Mouse (Mus musculus): ENCODE measurements around the gene Vps8.
A peak's percentile ranks its signal among the peaks of the same experiment; 100 is the strongest.

Vps8 gene

DNA sequence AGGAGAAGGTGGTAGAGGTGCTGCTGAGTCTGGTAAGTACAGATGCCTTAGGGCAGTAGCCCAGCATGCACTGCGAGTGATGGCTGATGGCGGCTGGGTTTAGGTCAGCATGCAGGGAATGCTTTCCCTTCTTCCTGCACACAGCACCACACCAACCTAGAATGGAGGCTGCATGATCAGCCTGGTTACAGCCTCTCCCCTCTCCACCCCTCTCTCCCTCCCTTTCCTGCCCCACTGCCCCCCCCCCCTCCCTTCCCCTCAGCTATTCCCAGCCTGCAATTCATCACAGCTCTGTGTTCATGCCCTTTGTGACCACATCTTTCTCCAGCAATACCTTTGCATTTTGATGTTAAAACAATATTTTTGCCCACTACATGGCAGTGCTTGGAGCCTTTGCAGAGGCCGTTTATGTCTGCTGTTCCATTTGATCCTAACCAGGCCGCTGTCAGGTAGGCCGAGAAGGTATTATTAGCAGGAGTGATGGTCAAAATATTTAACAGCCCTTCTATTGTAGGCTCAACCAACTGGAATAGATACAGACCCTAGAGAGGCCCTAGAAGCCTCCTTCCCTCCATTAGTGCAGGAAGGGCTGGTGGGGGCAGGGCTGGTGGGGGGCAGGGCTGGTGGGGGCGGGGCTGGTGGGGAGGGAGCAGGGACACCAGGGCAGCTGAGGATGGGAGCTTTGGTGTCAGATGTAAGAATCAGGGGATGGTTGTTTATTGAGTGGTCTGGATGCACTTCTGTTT is 17.5 kb upstream of the Vps8 start:
- DNase-seq, result no peak

DNA sequence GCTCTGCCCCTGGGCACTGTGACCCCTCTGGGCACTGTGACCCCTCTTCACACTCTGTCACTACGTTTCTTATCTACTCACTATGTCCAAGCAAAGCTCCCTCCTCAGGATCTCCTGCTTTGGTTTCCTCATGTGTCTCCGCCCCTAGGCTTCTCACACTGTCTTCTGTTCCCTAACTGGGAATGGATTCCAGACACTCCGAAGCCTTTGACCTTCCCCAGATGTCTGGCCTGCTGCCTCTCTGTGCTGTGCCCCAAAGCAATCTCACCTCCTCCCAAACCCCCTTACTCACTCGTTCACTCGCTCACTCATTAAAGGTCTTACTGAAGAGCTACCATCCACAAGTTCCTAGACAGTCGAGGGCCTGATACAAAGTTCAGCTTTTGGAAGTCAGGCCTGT is 16.8 kb upstream of the Vps8 start:
- no peak for DNase-seq

DNA sequence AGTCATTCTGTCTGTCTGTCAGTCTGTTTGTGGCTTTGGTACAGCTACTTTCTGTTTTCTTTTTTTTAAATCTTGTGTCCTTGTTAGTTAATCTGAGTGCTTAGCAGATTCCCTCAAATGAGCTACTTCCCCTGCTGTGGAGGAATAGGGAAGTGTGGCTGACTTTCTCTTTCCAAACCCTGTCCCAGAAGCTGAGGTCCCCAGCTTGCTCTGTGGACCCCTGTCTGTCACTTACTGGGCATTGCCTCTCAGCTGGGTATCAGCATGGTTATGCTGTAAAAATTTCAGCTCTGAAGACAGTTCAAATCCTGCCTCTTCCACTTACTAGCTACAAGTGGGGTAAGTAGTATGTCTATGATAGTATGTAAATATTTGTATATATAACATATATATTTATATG is 11.1 kb upstream of the Vps8 start:
- no peak for DNase-seq

DNA sequence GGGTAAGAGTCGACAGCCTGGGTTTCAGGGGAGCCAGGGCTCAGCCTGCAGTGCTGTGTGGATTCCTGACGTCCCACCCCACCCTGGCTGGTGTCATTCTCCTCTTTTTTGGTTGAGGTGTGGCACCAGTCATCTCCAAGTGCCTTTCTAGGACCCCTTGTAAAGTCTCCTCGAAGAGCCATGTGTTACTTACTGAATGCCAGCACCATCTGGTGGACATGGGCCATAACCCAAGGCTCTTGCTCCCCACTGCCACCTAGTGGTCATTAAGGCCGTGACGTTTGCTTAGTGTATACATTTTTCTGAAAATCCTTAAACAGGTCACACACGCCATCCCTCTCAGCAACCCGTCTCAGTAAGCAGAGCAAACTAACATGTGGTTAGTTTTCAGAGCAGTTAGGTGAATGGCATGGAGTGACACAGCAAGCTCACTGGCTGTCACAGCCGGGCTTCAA is 10.3 kb upstream of the Vps8 start:
- peak; percentile 29 for DNase-seq

DNA sequence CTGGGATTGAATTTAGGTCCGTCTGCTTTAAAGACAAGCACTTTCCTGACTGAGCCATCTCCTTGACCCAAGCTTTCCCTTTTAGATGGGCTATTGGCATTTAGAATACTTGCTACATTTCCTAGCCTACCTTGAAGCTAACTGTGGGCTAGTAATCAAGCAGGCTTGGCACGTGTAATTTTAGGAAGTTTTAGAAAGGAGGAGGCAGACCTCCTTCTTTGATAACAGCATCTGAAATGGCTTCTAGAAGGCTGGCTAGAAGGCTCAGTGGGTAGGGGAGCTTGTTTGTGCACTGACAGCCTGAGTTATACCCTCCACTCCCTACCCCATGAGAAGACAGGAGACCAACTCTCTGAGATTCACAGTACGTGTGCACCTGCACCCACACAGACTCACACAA is 9.1 kb upstream of the Vps8 start:
- no peak for DNase-seq

DNA sequence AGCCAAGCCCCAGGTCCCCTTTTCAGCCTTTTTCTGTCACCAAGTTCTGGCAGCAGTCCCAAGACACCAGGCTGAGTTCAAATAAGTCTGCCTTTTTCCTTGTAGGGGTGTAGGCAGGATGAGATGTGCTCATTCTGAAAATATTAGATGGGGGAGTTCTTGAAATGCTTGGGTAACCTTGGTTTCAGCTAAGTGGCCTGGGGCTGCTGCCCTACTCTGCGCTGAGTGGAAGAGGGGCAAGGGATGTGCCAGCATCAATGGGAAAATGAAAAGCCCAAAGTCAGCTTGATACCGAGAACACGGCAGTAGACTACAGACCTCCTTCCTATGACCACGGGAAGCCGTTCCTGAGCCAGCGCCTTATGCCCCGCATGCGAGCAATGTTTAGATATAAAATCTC is 7.8 kb upstream of the Vps8 start:
- no peak for DNase-seq

DNA sequence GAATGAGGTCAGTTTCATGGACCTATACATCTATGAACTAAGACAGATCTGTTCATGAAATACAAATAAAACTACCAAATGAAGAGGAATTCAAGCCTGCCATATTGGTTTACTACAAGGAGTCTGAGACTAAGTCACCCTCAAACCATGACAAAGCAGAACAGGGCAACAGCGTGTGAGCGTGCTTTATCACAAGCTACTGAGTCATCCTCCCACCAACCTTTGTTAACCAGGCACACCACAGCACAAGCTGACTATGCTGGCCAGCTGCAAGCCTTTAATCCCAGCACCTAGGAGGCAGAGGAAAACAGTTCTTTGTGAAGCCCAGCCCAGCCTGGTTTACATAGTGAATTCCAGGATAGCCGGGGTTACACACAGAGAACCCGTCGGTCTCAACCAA is 4.9 kb upstream of the Vps8 start:
- DNase-seq, result no peak

DNA sequence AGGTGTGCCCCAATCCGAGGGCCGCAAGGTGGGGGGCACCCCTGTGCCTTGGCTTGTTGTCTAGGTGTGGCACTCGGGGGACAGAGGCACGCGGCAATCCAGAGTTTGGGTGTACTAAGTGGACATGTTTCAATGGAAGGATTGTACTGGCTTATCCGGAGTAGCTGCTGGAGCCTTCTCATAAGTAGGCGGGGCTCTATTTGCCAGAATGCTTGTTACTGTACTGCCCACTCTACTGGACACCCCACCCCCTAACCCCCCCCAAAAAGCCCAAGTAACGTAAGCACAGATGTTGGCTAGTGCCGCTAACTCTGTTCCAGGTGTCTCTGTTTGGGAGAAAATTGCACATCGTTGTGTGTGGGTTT is 610 bp downstream of the Vps8 start:
- no peak for DNase-seq

DNA sequence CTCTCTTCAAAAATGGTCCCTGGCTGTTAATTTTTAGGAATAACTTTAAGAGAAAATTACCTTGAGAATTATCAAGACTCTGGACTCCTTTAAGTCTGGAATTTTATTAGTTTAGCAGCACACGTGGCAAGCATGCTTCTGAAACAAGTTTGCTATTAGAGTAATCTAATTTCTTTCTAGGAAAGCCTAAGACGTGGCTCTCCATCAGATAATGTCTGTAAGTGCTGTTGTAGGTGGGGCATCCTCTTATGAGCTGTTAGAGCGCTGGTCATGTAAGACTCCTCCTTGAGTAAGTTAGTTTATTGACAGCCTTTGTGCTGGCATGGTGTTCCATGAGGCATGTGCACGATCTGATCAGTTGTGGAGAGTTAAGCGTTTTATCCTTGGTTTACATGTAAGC is 5.2 kb downstream of the Vps8 start:
- no peak for DNase-seq

DNA sequence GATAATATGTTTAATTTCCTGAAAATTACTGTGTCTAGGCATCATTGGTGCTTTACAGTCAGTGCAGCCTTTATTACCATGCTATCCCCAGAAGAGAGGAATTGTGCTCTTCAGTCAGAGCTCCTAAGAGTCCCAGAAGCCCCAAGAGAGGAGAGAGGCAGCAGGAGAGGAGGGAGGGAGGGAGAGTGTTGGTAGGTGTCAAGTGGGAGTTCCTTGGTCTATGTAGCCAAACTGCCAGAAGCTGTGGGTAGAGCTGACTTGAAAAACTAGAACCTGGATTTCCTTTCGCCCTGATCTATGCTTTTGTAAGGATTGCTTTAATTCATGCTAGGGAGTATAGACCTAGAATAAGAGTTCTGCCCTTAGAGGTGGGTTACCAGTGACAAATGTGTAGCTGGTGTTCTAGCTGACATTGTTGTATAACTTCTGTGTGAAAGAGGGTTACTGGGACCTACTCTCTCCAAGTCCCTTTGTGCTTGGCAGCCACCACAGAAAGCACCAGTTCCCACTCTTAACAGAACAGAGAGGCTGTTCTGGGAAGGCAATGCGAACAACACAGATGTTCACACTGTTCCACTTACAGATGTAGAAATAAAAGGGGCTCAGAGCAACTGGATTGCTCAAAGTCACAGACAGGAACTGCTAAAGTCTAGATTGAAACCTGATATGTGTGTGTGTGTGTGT is 7.6 kb downstream of the Vps8 start:
- no peak for DNase-seq

DNA sequence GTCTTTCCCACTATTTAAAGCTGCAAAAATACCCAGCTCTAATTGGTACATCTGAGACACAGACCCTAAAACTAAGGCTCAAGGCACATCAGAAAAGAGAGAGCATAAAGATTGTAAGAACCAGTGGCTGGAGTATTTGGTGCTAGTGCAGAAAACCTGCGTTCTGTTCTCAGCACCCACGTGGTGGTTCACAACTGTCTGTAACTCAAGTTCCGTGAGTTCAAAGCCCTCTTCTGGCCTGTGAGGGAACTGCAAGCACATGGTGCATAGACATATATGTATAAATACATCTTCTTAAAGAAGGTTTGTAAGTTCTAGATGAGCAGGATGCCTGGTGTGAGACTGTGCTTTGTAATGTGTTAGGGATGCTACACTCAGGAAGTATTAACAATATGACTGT is 8.7 kb downstream of the Vps8 start:
- DNase-seq, result no peak

DNA sequence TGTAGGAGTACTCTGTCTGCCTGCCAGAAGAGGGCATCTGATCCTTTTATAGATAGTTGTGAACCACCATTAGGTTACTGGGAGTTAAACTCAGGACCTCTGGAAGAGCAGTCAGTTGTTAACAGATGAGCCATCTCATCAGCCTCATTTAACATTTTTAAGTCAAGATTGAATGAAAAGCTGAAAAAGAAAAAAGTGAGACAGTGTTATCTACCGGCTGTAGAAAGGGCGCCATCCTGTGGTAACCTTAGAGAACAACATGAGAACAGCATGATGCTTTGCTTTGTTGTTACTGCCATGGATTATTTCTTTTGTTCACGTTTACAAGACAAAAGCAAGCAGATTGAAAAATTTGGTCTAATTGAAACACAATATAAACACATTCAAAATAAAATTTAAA is 10.6 kb downstream of the Vps8 start:
- DNase-seq, result no peak

DNA sequence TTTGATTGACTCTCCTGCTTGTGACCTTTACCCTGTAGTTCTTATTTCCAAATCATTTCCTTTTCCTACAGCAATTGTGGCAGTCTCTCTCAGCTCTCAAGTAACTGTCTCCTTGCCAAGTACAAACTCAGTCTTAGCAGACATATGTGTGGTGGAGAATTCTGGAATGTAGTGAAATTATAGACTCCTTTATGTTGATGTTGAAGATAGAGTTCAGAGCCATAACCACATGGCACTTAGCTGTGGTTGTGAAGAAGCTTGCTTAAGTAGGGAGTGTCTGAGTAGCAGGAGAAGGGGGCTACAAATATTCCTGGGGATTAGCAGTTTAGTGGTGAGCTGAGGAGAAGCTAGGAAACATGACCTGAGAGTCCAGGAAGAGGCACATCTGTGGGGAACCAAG is 18.1 kb downstream of the Vps8 start:
- no peak for DNase-seq

DNA sequence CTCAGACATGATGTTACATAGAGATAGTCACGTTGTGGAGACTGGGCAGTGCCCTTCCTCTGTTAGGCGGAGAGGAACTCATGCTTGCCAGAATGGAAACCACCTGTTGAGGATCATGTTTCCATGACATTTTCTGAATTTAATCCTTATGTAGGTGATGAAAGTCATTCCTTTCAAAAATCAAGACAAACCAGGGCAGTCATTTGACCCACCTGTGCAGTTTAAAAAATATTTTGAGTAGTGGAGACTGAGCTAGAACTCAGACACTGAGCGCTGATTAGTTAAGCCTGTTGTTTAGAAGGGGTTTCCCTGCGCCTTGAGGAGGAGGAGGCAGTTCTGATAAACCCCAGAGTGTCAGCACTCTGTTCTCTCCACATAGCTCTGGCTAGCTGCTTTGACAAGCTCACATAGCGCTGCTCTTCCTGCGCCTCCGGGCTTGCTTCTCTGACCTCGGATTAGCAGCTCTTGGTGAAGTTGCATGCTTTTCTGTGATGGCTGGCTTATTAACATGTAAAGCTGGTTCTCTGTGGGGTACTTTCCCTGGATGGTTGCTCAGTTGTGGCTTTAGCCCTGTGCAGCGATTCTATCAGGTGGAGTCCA is 22.2 kb downstream of the Vps8 start:
- no peak for DNase-seq

DNA sequence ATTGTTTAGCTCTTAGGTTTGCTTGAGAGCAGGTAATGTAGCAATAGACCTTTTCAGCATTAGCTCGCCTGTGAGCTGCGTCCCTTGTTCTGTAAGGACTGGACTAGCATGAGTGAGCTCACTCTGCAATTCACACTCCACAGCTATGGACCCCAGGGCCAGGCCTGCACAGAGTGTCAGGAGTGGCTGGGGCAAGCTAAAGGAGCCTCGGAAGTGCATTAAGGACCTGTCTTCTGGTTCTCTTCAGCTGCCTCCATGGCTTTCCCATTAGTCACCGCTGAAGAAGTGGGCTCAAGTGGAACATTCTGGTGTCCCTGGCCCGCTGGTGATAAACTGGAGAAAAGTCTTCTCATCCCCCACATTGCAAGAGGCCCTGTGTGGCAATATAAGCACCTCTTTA is 24.5 kb downstream of the Vps8 start:
- no peak for DNase-seq

DNA sequence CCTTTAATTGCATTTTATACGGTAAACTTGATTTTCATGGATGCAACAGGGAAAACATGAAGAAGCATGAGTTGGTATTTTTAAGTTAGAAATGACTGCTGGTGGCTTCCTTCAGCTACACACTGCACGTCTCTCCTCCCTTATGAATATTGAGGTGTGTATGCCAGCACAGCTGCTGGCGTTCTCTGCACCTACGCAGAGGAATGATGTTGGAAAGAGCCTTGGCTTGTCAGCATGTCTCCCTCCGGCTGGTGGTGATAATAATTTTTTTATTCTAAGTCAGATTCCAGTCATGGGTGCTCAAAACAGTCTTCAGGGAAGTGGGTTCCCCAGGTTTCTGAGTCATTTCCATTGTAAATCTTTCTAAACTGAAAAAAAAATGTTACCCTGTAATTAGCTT is 25.5 kb downstream of the Vps8 start:
- DNase-seq, result no peak

DNA sequence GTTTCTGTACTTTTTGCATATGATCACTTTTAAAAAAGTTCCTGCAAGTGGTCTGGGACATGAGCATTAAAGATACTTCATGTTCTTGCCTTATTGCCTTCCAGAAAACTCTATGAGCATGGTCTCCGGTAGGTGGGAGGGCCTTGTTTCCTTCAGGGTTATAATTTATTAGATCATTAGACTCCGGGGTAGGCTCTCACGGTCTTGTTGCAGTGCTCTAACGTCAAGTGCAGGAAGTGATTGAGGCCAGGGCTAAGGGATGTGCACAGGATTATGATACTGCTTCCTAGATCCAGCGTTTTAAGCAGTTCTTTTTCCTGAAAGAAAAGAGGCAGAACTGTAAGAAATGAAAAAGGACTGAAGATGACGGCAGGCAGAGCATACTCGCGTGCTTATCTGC is 27.0 kb downstream of the Vps8 start:
- DNase-seq, result no peak

DNA sequence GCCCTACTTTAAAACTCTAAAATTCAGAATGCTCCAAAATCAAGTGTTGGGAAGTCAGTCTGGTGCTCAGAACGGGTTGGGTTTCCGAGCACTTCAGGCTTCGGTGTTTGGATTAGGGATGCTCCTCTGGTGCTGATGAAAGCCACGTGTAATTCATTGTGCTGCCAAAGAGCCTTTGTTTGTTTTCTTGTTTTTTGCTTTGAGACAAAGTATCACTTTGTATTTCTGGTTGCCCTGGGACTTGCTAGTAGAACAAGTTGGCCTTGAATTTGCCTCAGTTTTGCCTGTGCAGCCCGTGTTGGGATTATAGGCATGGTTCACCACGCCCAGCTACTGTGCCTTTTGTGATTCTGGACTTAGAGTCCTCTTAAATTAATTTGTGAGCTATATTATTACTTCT is 29.7 kb downstream of the Vps8 start:
- no peak for DNase-seq

DNA sequence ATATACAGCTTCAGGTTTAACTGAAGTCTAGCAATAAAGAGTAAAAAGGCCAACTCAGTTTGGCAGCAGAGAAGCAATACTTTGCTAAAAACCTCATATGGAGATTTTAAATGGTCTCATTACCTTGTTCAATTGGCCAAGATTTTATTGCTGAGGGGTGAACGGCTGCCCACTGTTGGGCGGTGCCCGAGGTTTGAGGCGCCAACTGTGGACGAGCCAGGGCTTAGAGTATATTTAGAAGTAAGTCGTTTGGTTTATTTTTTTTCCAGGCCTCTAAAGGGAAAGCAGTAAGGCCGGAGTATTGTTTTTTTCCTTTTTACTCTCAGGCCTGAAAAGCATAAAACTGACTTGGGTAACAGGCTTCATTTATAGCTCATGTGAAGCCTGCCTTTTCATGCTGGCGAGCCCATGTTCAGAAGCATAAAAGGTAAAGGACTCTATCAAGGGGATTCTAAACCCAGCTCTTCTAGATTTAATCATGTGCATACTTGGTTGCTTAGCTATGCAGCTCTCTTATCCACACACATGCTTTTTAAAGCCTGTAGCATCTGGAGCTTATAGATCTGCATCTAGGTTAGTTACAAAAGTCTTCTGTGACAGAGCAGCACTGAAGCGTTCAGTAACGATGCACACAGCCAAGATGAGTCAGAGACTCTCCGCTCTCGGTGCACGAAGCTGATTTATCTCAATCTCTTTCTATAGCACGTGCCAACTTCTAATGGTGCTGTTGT is 34.9 kb downstream of the Vps8 start:
- no peak for DNase-seq

DNA sequence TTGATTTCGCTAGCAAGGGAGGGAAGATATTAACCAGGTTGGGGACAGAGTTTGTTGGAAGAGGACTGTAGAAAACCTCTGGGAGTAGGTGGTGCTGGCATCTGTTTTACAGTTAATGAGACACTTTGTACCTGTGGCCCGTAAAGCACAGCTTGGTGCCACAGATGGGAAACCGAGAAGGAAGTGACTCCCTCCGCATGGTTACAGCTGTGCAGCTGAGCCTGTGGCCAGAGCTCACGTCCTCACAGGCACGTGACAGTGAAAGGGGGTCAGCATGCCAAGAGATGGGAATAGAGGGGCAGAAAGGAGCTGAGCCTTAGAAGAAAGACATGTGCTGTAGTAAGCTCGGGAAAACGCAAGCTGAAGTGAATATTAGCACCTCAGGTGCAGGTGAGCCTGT is 43.0 kb downstream of the Vps8 start:
- no peak for DNase-seq

DNA sequence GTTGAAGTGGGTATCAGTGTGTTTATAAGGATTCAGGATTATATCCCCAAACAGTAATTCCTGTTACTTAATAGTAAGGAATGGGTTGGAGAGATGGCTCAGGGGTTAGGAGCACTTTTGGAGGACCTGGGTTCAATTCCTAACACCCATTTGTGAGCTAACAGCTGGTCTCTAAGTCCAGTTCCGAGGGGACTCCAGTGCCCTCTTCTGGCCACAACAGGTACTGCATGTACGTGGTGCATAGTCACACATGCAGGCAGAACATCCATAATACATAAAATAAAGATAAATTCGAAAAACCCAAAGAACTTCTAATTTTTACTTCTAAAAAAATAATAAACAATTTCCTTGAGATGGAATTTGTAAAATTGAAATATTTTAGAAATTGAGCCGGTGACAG is 47.5 kb downstream of the Vps8 start:
- DNase-seq, result no peak

DNA sequence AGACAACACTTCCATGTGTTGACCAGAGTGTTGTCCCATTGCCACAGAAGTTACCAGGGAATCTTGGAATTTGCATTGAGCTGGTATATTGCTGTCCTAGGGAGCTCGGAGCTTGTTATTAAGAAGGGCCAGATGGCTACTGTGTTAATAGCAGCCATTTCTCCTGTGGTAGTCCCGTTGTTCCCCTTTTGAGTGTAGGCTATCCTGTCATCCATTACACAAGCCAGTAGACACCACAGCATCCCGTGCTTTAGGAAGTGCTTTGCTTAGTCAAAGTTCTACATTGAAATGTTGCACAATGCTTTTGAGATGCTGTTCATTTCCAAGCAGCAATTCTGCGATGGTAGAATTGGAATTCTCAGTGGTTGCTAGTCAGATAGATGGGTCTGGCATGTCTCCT is 54.2 kb downstream of the Vps8 start:
- DNase-seq, result no peak

DNA sequence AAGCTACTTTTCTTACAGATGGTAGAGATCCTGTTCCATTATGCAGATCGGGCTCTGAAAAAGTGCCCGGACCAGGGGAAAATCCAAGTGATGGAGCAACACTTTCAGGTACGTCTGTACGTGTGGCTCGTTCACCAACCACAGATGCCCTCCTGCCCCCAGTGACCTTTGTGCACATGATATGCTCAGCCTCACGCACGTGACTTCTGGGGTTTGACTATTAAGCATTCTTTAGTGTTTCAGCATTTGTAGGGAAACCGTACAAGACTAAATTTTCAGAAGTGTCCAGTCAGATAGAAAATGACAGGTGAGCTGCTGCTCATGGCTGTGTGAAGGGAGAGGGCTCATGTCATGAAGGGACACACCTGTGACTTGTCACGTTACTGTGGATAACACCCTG is 55.5 kb downstream of the Vps8 start:
- DNase-seq, result no peak

DNA sequence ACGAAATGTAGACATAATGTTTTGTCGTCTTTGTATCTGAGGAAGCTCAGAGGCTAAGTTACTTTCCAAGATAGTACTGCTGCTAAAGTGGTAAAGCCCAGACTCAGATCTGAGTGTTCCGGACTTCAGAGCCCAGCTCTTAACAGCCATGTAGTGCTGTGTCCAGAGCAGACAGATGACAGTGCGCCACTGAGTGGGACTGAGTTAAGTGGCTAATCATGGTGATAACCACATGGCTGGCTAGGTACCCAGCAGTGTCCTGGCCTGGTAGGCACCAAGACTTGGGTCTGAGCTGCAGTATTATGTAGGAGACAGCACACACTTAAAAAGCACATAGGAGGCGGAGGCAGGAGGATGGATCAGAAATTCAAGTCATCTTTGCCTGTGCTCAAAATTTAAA is 60.9 kb downstream of the Vps8 start:
- DNase-seq, result no peak

All from cerebellum, adult 9-11 months (tissue).